Mouse (Mus musculus): Measurements from ENCODE around the gene Sgpp2. TPM values are rescaled to one million over a fixed set of nuclear protein-coding genes. Genes with fewer than 3 reads are reported as not detected.

Gene Sgpp2
- polyA plus RNA-seq, 1 experiment: not detected

- no peak for TF ChIP-seq POLR2A (IDR thresholded peaks at IDR 0.05; ENCODE audit: insufficient read depth, low read depth, low read length)
- no peak for TF ChIP-seq CTCF (IDR thresholded peaks at IDR 0.05; ENCODE audit: insufficient read depth, low read depth, low read length)
- 67% methylated on average over 4 of the region's 4 CpGs for WGBS
- Histone ChIP-seq H3K4me1 (ENCODE audit: control insufficient read depth, insufficient read depth, low read length) (no peaks in the 10 kb centered on the region), H3K4me3 (ENCODE audit: insufficient read depth, low read depth, low read length) (no peak overlapping the region), H3K27ac (ENCODE audit: insufficient read depth, low read depth, low read length) (no peak overlapping the region)
Measured at GRCm38 (mm10) chr1:78355123-78355522, 45.0 kb downstream of the Sgpp2 start.

- 88% methylated on average over 4 of the region's 4 CpGs for WGBS
- no peaks in the 10 kb centered on the region for H3K4me1 ChIP-seq (ENCODE audit: control insufficient read depth, insufficient read depth, low read length)
- TF ChIP-seq CTCF (IDR thresholded peaks at IDR 0.05; ENCODE audit: insufficient read depth, low read depth, low read length) (no peak), POLR2A (IDR thresholded peaks at IDR 0.05; ENCODE audit: insufficient read depth, low read depth, low read length) (no peak)
Measured at GRCm38 (mm10) chr1:78357415-78357814, 47.3 kb downstream of the Sgpp2 start.

GRCm38 (mm10) chr1:78357868-78358267 is 47.7 kb downstream of the Sgpp2 start:
- TF ChIP-seq CTCF (IDR thresholded peaks at IDR 0.05; ENCODE audit: insufficient read depth, low read depth, low read length): no peak
- no peak for TF ChIP-seq POLR2A (IDR thresholded peaks at IDR 0.05; ENCODE audit: insufficient read depth, low read depth, low read length)
- Histone ChIP-seq H3K4me3 (ENCODE audit: insufficient read depth, low read depth, low read length) (no peak overlapping the region), H3K4me1 (ENCODE audit: control insufficient read depth, insufficient read depth, low read length) (no peaks in the 10 kb centered on the region), H3K27ac (ENCODE audit: insufficient read depth, low read depth, low read length) (no peak overlapping the region)
- 96% methylated on average over 1 of the region's 1 CpGs for WGBS

More at GRCm38 (mm10) chr1:78357415-78357814, 47.3 kb downstream of the Sgpp2 start:
- H3K4me3 ChIP-seq (ENCODE audit: insufficient read depth, low read depth, low read length): no peak overlapping the region
- no peak overlapping the region for H3K27ac ChIP-seq (ENCODE audit: insufficient read depth, low read depth, low read length)

- 42% methylated on average over 13 of the region's 13 CpGs for WGBS
- H3K4me1 ChIP-seq (ENCODE audit: control insufficient read depth, insufficient read depth, low read length): no peaks in the 10 kb centered on the region; the same call in 1 of the 2 replicates
- H3K4me3 ChIP-seq (ENCODE audit: insufficient read depth, low read depth, low read length): no peak overlapping the region
- no peak for TF ChIP-seq POLR2A (IDR thresholded peaks at IDR 0.05; ENCODE audit: insufficient read depth, low read depth, low read length)
- TF ChIP-seq CTCF (IDR thresholded peaks at IDR 0.05; ENCODE audit: insufficient read depth, low read depth, low read length): no peak
- H3K27ac ChIP-seq (ENCODE audit: insufficient read depth, low read depth, low read length): no peak overlapping the region
Measured at GRCm38 (mm10) chr1:78363965-78364889, 54.1 kb downstream of the Sgpp2 start.

GRCm38 (mm10) chr1:78367806-78368205 is 57.7 kb downstream of the Sgpp2 start:
- 85% methylated on average over 5 of the region's 5 CpGs for WGBS

GRCm38 (mm10) chr1:78370121-78370520 is 60.0 kb downstream of the Sgpp2 start:
- H3K27ac ChIP-seq (ENCODE audit: insufficient read depth, low read depth, low read length): no peak overlapping the region
- no peak for TF ChIP-seq CTCF (IDR thresholded peaks at IDR 0.05; ENCODE audit: insufficient read depth, low read depth, low read length)
- H3K4me1 ChIP-seq (ENCODE audit: control insufficient read depth, insufficient read depth, low read length): no peaks in the 10 kb centered on the region; the same call in 1 of the 2 replicates
- H3K4me3 ChIP-seq (ENCODE audit: insufficient read depth, low read depth, low read length): no peak overlapping the region
- WGBS: 79% methylated on average over 6 of the region's 6 CpGs

More at GRCm38 (mm10) chr1:78367806-78368205, 57.7 kb downstream of the Sgpp2 start:
- TF ChIP-seq CTCF (IDR thresholded peaks at IDR 0.05; ENCODE audit: insufficient read depth, low read depth, low read length): no peak
- TF ChIP-seq POLR2A (IDR thresholded peaks at IDR 0.05; ENCODE audit: insufficient read depth, low read depth, low read length): no peak
- Histone ChIP-seq H3K4me3 (ENCODE audit: insufficient read depth, low read depth, low read length) (no peak overlapping the region), H3K4me1 (ENCODE audit: control insufficient read depth, insufficient read depth, low read length) (no peaks in the 10 kb centered on the region; the same call in 1 of the 2 replicates), H3K27ac (ENCODE audit: insufficient read depth, low read depth, low read length) (no peak overlapping the region)

- TF ChIP-seq CTCF (IDR thresholded peaks at IDR 0.05; ENCODE audit: insufficient read depth, low read depth, low read length): no peak
- no peak for TF ChIP-seq POLR2A (IDR thresholded peaks at IDR 0.05; ENCODE audit: insufficient read depth, low read depth, low read length)
- Histone ChIP-seq H3K27ac (ENCODE audit: insufficient read depth, low read depth, low read length) (no peak overlapping the region), H3K4me1 (ENCODE audit: control insufficient read depth, insufficient read depth, low read length) (no peaks in the 10 kb centered on the region), H3K4me3 (ENCODE audit: insufficient read depth, low read depth, low read length) (no peak overlapping the region)
- WGBS: 86% methylated on average over 2 of the region's 2 CpGs
Measured at GRCm38 (mm10) chr1:78371569-78372236, 61.6 kb downstream of the Sgpp2 start.

- Histone ChIP-seq H3K27ac (ENCODE audit: insufficient read depth, low read depth, low read length) (no peak overlapping the region), H3K4me3 (ENCODE audit: insufficient read depth, low read depth, low read length) (no peak overlapping the region), H3K4me1 (ENCODE audit: control insufficient read depth, insufficient read depth, low read length) (no peaks in the 10 kb centered on the region)
- WGBS: 86% methylated on average over 9 of the region's 9 CpGs
- TF ChIP-seq POLR2A (IDR thresholded peaks at IDR 0.05; ENCODE audit: insufficient read depth, low read depth, low read length) (no peak), CTCF (IDR thresholded peaks at IDR 0.05; ENCODE audit: insufficient read depth, low read depth, low read length) (no peak)
Measured at GRCm38 (mm10) chr1:78372316-78372715, 62.2 kb downstream of the Sgpp2 start.

GRCm38 (mm10) chr1:78373836-78374235 is 63.7 kb downstream of the Sgpp2 start:
- H3K27ac ChIP-seq (ENCODE audit: insufficient read depth, low read depth, low read length): no peak overlapping the region
- 96% methylated on average over 5 of the region's 5 CpGs for WGBS
- no peak overlapping the region for H3K4me3 ChIP-seq (ENCODE audit: insufficient read depth, low read depth, low read length)
- no peaks in the 10 kb centered on the region for H3K4me1 ChIP-seq (ENCODE audit: control insufficient read depth, insufficient read depth, low read length)
- TF ChIP-seq CTCF (IDR thresholded peaks at IDR 0.05; ENCODE audit: insufficient read depth, low read depth, low read length) (no peak), POLR2A (IDR thresholded peaks at IDR 0.05; ENCODE audit: insufficient read depth, low read depth, low read length) (no peak)

All from olfactory bulb, adult 2 months (tissue).